Mouse (Mus musculus): ENCODE measurements around the gene Tenm1.

DNA sequence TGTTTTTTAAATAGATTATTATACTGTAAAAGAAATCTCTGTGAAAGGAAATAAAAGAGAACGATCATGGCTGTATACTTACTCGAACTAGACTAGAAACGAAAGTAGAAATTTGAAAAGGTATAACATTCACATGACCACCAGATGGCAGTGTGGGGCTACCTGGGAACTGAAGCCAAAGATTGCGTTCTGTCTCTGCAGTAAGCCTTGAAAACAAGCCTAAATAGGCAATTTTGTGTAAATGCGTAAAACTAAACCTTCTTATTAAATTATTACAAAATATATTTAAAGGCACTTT, 888.2 kb downstream of the Tenm1 start:
- TF ChIP-seq CTCF (IDR thresholded peaks at IDR 0.05; ENCODE audit: extremely low read depth, insufficient read length, insufficient replicate concordance, low read depth, low read length): no peak
- TF ChIP-seq POLR2A (IDR thresholded peaks at IDR 0.05; ENCODE audit: low read depth, low read length): no peak

Measured in small intestine, adult 2 months (tissue).